Mouse (Mus musculus): ENCODE data around the gene Gm21173.
"Not testable (repeated sequence)": the region's sequence is repeated elsewhere in the genome, so short reads cannot be mapped to it uniquely, and the experiment has no call there.

Gene Gm21173

GRCm38 (mm10) chrY:76761300-76761699, at the start of gene Gm21173:
Gm21173 (plus strand) TSS chrY:76761600.
- DNase-seq (ENCODE audit: low read depth, low spot score), result not testable (repeated sequence)

Data from ZHBTc4 (cell line).